Mouse (Mus musculus): ENCODE results near the gene Dytn. TPM values are rescaled to one million over a fixed set of nuclear protein-coding genes. Genes with fewer than 3 reads are reported as not detected.
"Not testable (repeated sequence)": the region's sequence is repeated elsewhere in the genome, so short reads cannot be mapped to it uniquely, and the experiment has no call there.

Gene Dytn
- polyA plus RNA-seq, 1 experiment from 2014 or later, result not detected

- Histone ChIP-seq H3K4me3 (no peak overlapping the region), H3K9me3 (no peaks in the 10 kb centered on the region), H3K27me3 (0 out of 2 replicates have a peak, but pooled peaks cover 2% of the 10 kb centered on the region), H3K27ac (replicated peaks) (no peak overlapping the region), H3K36me3 (no peaks in the 10 kb centered on the region), H3K4me1 (peaks cover 19% of the 10 kb centered on the region), H3K9ac (replicated peaks) (no peak overlapping the region), H3K4me2 (replicated peaks) (no peak overlapping the region)
- WGBS, result 96% methylated on average over 2 of the region's 2 CpGs
- no peak for ATAC-seq (replicated peaks)
These were observed 20.6 kb downstream of the Dytn start for GRCm38 (mm10) chr1:63666089-63666488.

GRCm38 (mm10) chr1:63659591-63659990, 27.1 kb downstream of the Dytn start:
- H3K4me1 ChIP-seq, result no peaks in the 10 kb centered on the region
- under 1% methylated on average over 7 of the region's 7 CpGs for WGBS
- no peak overlapping the region for H3K4me3 ChIP-seq
- no peaks in the 10 kb centered on the region for H3K27me3 ChIP-seq
- no peak overlapping the region for H3K4me2 ChIP-seq (replicated peaks)
- ATAC-seq (replicated peaks), result peak; percentile 66
- H3K9ac ChIP-seq (replicated peaks), result no peak overlapping the region
- no peaks in the 10 kb centered on the region for H3K36me3 ChIP-seq
- no peaks in the 10 kb centered on the region for H3K9me3 ChIP-seq
- H3K27ac ChIP-seq (replicated peaks), result no peak overlapping the region

- Histone ChIP-seq H3K36me3 (no peaks in the 10 kb centered on the region), H3K4me2 (replicated peaks) (no peak overlapping the region), H3K27ac (replicated peaks) (no peak overlapping the region), H3K27me3 (no peaks in the 10 kb centered on the region), H3K4me1 (no peaks in the 10 kb centered on the region), H3K4me3 (no peak overlapping the region), H3K9me3 (no peaks in the 10 kb centered on the region), H3K9ac (replicated peaks) (no peak overlapping the region)
- 16% methylated on average over 6 of the region's 6 CpGs for WGBS
- 0 out of 2 replicates have a peak, but pooled peaks have one; percentile 46 for ATAC-seq (replicated peaks)
These were observed 28.7 kb downstream of the Dytn start for GRCm38 (mm10) chr1:63658016-63658415.

- WGBS, result 83% methylated on average over 6 of the region's 6 CpGs
- no peak overlapping the region for H3K4me3 ChIP-seq
- H3K9me3 ChIP-seq, result no peaks in the 10 kb centered on the region
- H3K4me1 ChIP-seq, result no peaks in the 10 kb centered on the region
- ATAC-seq (replicated peaks), result no peak
- no peak overlapping the region for H3K9ac ChIP-seq (replicated peaks)
- H3K36me3 ChIP-seq, result no peaks in the 10 kb centered on the region
- H3K27ac ChIP-seq (replicated peaks), result no peak overlapping the region
- H3K4me2 ChIP-seq (replicated peaks), result no peak overlapping the region
- no peaks in the 10 kb centered on the region for H3K27me3 ChIP-seq
These were observed 46.8 kb downstream of the Dytn start for GRCm38 (mm10) chr1:63639921-63640320.

GRCm38 (mm10) chr1:63630390-63630789, 56.3 kb downstream of the Dytn start:
- ATAC-seq (replicated peaks); H3K4me3 ChIP-seq; H3K9me3 ChIP-seq; H3K27ac ChIP-seq (replicated peaks); H3K4me2 ChIP-seq (replicated peaks); H3K27me3 ChIP-seq; H3K4me1 ChIP-seq; H3K9ac ChIP-seq (replicated peaks); H3K36me3 ChIP-seq: not testable (repeated sequence)

GRCm38 (mm10) chr1:63628211-63628610, 58.5 kb downstream of the Dytn start:
- Histone ChIP-seq H3K27me3 (no peaks in the 10 kb centered on the region), H3K9ac (replicated peaks) (no peak overlapping the region), H3K9me3 (no peaks in the 10 kb centered on the region), H3K4me3 (no peak overlapping the region), H3K4me2 (replicated peaks) (no peak overlapping the region), H3K27ac (replicated peaks) (no peak overlapping the region), H3K36me3 (no peaks in the 10 kb centered on the region), H3K4me1 (no peaks in the 10 kb centered on the region)
- no peak for ATAC-seq (replicated peaks)
- 59% methylated on average over 2 of the region's 2 CpGs for WGBS

GRCm38 (mm10) chr1:63615668-63616067, 71.1 kb downstream of the Dytn start, which contains the start of gene Gm39653:
TSS of gene Gm39653 (plus strand) at chr1:63615968.
- WGBS, result 87% methylated on average over 3 of the region's 3 CpGs

GRCm38 (mm10) chr1:63614594-63614993, 72.1 kb downstream of the Dytn start:
- H3K36me3 ChIP-seq, result no peaks in the 10 kb centered on the region
- no peak overlapping the region for H3K9ac ChIP-seq (replicated peaks)
- H3K27ac ChIP-seq (replicated peaks), result no peak overlapping the region
- no peak for ATAC-seq (replicated peaks)
- peaks cover 5% of the 10 kb centered on the region; the same call in 1 of the 2 replicates for H3K4me1 ChIP-seq
- H3K4me2 ChIP-seq (replicated peaks), result peak overlapping the region; percentile 32; the same call in 1 of the 2 replicates
- H3K9me3 ChIP-seq, result no peaks in the 10 kb centered on the region
- H3K4me3 ChIP-seq, result peak overlapping the region; percentile 7; the same call in 1 of the 2 replicates
- 3% methylated on average over 11 of the region's 11 CpGs for WGBS
- no peaks in the 10 kb centered on the region for H3K27me3 ChIP-seq

More at GRCm38 (mm10) chr1:63615668-63616067, 71.1 kb downstream of the Dytn start, which contains the start of gene Gm39653:
- Histone ChIP-seq H3K4me1 (peaks cover 5% of the 10 kb centered on the region; the same call in 1 of the 2 replicates), H3K4me3 (no peak within 1 kb of the TSS), H3K36me3 (no peaks in the 10 kb centered on the region), H3K4me2 (replicated peaks) (no peak within 1 kb of the TSS), H3K9me3 (no peaks in the 10 kb centered on the region), H3K27me3 (no peaks in the 10 kb centered on the region), H3K27ac (replicated peaks) (no peak within 1 kb of the TSS), H3K9ac (replicated peaks) (no peak within 1 kb of the TSS)
- ATAC-seq (replicated peaks), result no peak

GRCm38 (mm10) chr1:63609613-63610012, 77.1 kb downstream of the Dytn start:
- no peaks in the 10 kb centered on the region for H3K27me3 ChIP-seq

GRCm38 (mm10) chr1:63603870-63604500, 82.7 kb downstream of the Dytn start:
- WGBS, result 48% methylated on average over 3 of the region's 3 CpGs
- no peak overlapping the region for H3K4me2 ChIP-seq (replicated peaks)
- H3K4me3 ChIP-seq, result no peak overlapping the region
- H3K27me3 ChIP-seq, result no peaks in the 10 kb centered on the region
- no peaks in the 10 kb centered on the region for H3K36me3 ChIP-seq
- no peak overlapping the region for H3K27ac ChIP-seq (replicated peaks)
- no peak for ATAC-seq (replicated peaks)
- H3K9me3 ChIP-seq, result no peaks in the 10 kb centered on the region
- no peaks in the 10 kb centered on the region for H3K4me1 ChIP-seq
- H3K9ac ChIP-seq (replicated peaks), result no peak overlapping the region

More at GRCm38 (mm10) chr1:63609613-63610012, 77.1 kb downstream of the Dytn start:
- Histone ChIP-seq H3K4me2 (replicated peaks) (no peak overlapping the region), H3K9me3 (no peaks in the 10 kb centered on the region), H3K27ac (replicated peaks) (no peak overlapping the region), H3K36me3 (no peaks in the 10 kb centered on the region), H3K9ac (replicated peaks) (no peak overlapping the region), H3K4me3 (no peak overlapping the region), H3K4me1 (peaks cover 5% of the 10 kb centered on the region; the same call in 1 of the 2 replicates)
- WGBS, result 93% methylated on average over 4 of the region's 4 CpGs
- no peak for ATAC-seq (replicated peaks)

GRCm38 (mm10) chr1:63586869-63587268, 99.9 kb downstream of the Dytn start:
- ATAC-seq (replicated peaks), result no peak

GRCm38 (mm10) chr1:63579153-63579552, 107.6 kb downstream of the Dytn start:
- no peaks in the 10 kb centered on the region for H3K9me3 ChIP-seq
- no peak overlapping the region for H3K9ac ChIP-seq (replicated peaks)
- H3K4me2 ChIP-seq (replicated peaks), result no peak overlapping the region
- peaks cover 2% of the 10 kb centered on the region for H3K4me1 ChIP-seq
- peak; percentile 23; the same call in 1 of the 2 replicates for ATAC-seq (replicated peaks)
- no peaks in the 10 kb centered on the region for H3K36me3 ChIP-seq
- no peaks in the 10 kb centered on the region for H3K27me3 ChIP-seq
- 0 out of 2 replicates have a peak overlapping the region, but pooled peaks have one; percentile 16 for H3K27ac ChIP-seq (replicated peaks)
- WGBS, result 66% methylated on average over 8 of the region's 8 CpGs
- no peak overlapping the region for H3K4me3 ChIP-seq

More at GRCm38 (mm10) chr1:63586869-63587268, 99.9 kb downstream of the Dytn start:
- H3K27ac ChIP-seq (replicated peaks), result no peak overlapping the region
- no peaks in the 10 kb centered on the region for H3K36me3 ChIP-seq
- no peak overlapping the region for H3K9ac ChIP-seq (replicated peaks)
- H3K4me2 ChIP-seq (replicated peaks), result no peak overlapping the region
- WGBS, result 70% methylated on average over 7 of the region's 7 CpGs
- H3K4me3 ChIP-seq, result no peak overlapping the region
- H3K9me3 ChIP-seq, result no peaks in the 10 kb centered on the region
- H3K4me1 ChIP-seq, result no peaks in the 10 kb centered on the region
- no peaks in the 10 kb centered on the region for H3K27me3 ChIP-seq

All from forebrain, embryonic 15.5 days (tissue).